Mouse (Mus musculus) neural tube, embryonic 13.5 days (tissue): Measurements from ENCODE around the gene Plaur. TPM values are rescaled to one million over a fixed set of nuclear protein-coding genes. Genes with fewer than 3 reads are reported as not detected.

Experiments used
- ATAC-seq: fragments of 200-750 bp; cut with Nextera tagmentation; 2 replicates; pipeline ENCODE4 v1.8.0; 2017; ENCODE audit warnings: low read depth, mild to moderate bottlenecking, moderate TSS enrichment, moderate library complexity
- H3K27ac ChIP-seq: fragments of 300-500 bp; sonication (generic); replicated peaks from 2 replicates; pipeline ENCODE4 v1.5.1; 2015; ENCODE audit warnings: moderate library complexity, mild to moderate bottlenecking, inconsistent platforms
- H3K27me3 ChIP-seq: fragments of 300-500 bp; sonication (generic); 2 replicates; pipeline ENCODE4 v1.6.1; 2015; ENCODE audit warnings: mild to moderate bottlenecking, inconsistent platforms
- H3K36me3 ChIP-seq: fragments of 300-500 bp; sonication (generic); 2 replicates; pipeline ENCODE4 v1.6.1; 2015; ENCODE audit warnings: mild to moderate bottlenecking, inconsistent platforms
- H3K4me1 ChIP-seq: fragments of 300-500 bp; sonication (generic); replicated peaks from 2 replicates; pipeline ENCODE4 v1.6.1; 2015; ENCODE audit warnings: inconsistent platforms
- H3K4me2 ChIP-seq: fragments of 300-500 bp; sonication (generic); 2 replicates; pipeline ENCODE4 v1.6.1; 2015; ENCODE audit warnings: inconsistent platforms, mild to moderate bottlenecking, moderate library complexity
- H3K4me3 ChIP-seq: fragments of 300-500 bp; sonication (generic); 2 replicates; pipeline ENCODE4 v1.5.1; 2015; ENCODE audit warnings: mild to moderate bottlenecking, inconsistent platforms
- H3K9ac ChIP-seq: fragments of 300-500 bp; sonication (generic); 2 replicates; pipeline ENCODE4 v1.6.1; 2015; ENCODE audit warnings: moderate library complexity, mild to moderate bottlenecking, inconsistent platforms
- H3K9me3 ChIP-seq: fragments of 300-500 bp; sonication (generic); 2 replicates; pipeline ENCODE4 v1.6.1; 2016; ENCODE audit warnings: inconsistent platforms
- WGBS: fragments of 180-500 bp; shearing (Covaris S2); methylation state at CpG from one replicate; pipeline ENCODE4 v1.1.7; 2015; 5-methylcytosine and 5-hydroxymethylcytosine counted together
- polyA plus RNA-seq: library from polyadenylated mRNA; unstranded; fragments of >200 nt; fragmentation: Nextera tagmentation; extraction: Ambion mirVana; gene quantifications from 2 replicates; pipeline ENCODE4 v1.2.1, GENCODE M21; 2015

The Plaur gene
- polyA plus RNA-seq, 1 experiment from 2014 or later = 1.3 TPM

- Histone ChIP-seq H3K9me3 (no peaks in the 10 kb centered on the region), H3K27me3 (no peaks in the 10 kb centered on the region), H3K9ac (no peak overlapping the region), H3K4me2 (no peak overlapping the region), H3K27ac (no peak overlapping the region), H3K4me1 (peaks cover 6% of the 10 kb centered on the region), H3K36me3 (no peaks in the 10 kb centered on the region), H3K4me3 (no peak overlapping the region)
- ATAC-seq = no peak
- WGBS = 95% methylated on average over 7 of the region's 7 CpGs
Measured at GRCm38 (mm10) chr7:24470356-24470755, 8.1 kb downstream of the Plaur start.

GRCm38 (mm10) chr7:24472442-24472841 lies 10.2 kb downstream of the Plaur start:
- H3K27me3 ChIP-seq = no peaks in the 10 kb centered on the region
- no peak overlapping the region for H3K9ac ChIP-seq
- ATAC-seq = no peak
- WGBS = 74% methylated on average over 6 of the region's 6 CpGs
- peaks cover 7% of the 10 kb centered on the region for H3K4me1 ChIP-seq
- no peaks in the 10 kb centered on the region for H3K36me3 ChIP-seq
- H3K9me3 ChIP-seq = no peaks in the 10 kb centered on the region
- H3K4me2 ChIP-seq = no peak overlapping the region
- no peak overlapping the region for H3K4me3 ChIP-seq
- H3K27ac ChIP-seq = no peak overlapping the region

DNA sequence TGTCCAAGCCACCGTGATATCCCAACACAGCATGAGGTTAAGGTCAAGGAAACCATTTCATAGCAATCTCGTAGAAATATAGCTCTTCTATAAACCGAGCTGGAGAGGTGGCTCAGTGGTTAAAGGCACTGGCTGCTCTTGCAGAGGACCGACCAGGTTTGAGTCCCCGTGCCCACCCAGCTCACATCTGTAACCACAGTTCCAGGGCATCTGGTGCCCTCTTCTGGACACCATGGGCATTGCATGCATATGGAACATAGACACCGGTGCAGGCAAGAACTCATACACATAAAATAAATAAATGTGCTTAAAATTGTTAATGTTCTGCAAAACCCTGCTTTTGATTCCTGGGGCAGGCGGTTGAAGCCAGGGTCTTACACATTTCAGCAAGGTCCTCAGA lies 10.7 kb downstream of the Plaur start:
- Histone ChIP-seq H3K36me3 (no peaks in the 10 kb centered on the region), H3K9ac (no peak overlapping the region), H3K27me3 (no peaks in the 10 kb centered on the region), H3K4me3 (no peak overlapping the region), H3K27ac (no peak overlapping the region), H3K4me1 (peaks cover 7% of the 10 kb centered on the region), H3K4me2 (no peak overlapping the region), H3K9me3 (no peaks in the 10 kb centered on the region)
- 71% methylated on average over 7 of the region's 7 CpGs for WGBS
- no peak for ATAC-seq

DNA sequence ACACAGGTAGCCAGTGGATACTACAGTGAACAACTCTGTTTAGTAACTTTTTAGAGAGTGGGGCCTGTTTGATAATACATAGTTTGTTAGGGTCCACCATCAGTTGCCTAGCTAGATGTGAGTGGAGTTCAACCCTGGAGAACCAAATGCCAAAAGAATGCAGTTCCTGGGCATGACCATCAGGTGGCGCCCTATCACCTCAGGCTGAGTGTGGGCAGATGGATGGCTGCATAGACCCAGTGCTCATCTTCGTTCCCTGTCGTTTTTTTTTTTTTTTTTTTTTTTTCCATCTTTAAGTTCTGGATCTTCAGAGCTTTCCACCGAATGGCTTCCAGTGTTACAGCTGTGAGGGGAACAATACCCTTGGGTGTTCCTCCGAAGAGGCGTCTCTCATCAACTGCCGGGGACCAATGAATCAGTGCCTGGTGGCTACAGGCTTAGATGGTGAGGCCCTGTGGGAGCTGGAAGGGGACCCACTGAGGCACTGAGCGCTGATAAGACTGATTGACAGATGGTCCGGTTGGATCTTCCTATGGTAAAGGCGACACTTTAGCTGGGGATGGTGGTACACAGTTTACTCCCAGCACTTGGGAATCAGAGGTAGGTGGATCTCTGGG lies 11.7 kb downstream of the Plaur start:
- WGBS = 40% methylated on average over 10 of the region's 10 CpGs

GRCm38 (mm10) chr7:24474811-24475506 lies 12.7 kb downstream of the Plaur start:
- no peak for ATAC-seq

More for the DNA sequence above, 11.7 kb downstream of the Plaur start:
- Histone ChIP-seq H3K9ac (no peak overlapping the region), H3K27me3 (no peaks in the 10 kb centered on the region), H3K4me2 (no peak overlapping the region), H3K27ac (no peak overlapping the region), H3K9me3 (no peaks in the 10 kb centered on the region), H3K4me3 (no peak overlapping the region), H3K36me3 (no peaks in the 10 kb centered on the region), H3K4me1 (peaks cover 7% of the 10 kb centered on the region)
- ATAC-seq = 0 out of 2 replicates have a peak, but pooled peaks have one; percentile 10

DNA sequence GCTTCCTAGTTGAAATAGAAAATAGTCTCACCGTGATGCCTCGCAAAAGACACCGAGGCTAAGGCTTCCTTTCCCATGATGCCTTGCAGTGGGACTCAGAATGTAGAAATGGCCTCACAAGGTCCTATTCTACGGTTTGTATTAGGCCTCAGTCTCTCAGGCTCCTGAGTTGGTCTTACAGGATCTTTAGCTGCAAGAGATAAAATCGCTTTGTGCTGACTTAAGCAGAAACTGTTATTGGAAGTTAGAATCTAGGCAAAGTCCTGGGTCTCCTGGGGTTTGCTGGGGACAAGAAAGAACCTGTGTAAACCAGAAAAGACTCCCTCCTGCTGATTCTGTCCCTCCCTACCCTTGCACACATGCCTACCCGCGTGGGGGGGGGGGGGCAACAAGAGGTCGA lies 14.1 kb downstream of the Plaur start:
- no peaks in the 10 kb centered on the region for H3K27me3 ChIP-seq
- no peaks in the 10 kb centered on the region for H3K36me3 ChIP-seq
- H3K4me1 ChIP-seq = peaks cover 29% of the 10 kb centered on the region
- no peak overlapping the region for H3K27ac ChIP-seq
- H3K9me3 ChIP-seq = no peaks in the 10 kb centered on the region
- no peak overlapping the region for H3K4me3 ChIP-seq
- WGBS = 78% methylated on average over 8 of the region's 8 CpGs
- no peak for ATAC-seq
- no peak overlapping the region for H3K4me2 ChIP-seq
- no peak overlapping the region for H3K9ac ChIP-seq

More at GRCm38 (mm10) chr7:24474811-24475506, 12.7 kb downstream of the Plaur start:
- H3K27me3 ChIP-seq = no peaks in the 10 kb centered on the region
- H3K36me3 ChIP-seq = no peaks in the 10 kb centered on the region
- peak overlapping the region; percentile 43; the same call in 1 of the 2 replicates for H3K9ac ChIP-seq
- no peak overlapping the region for H3K4me3 ChIP-seq
- no peak overlapping the region for H3K27ac ChIP-seq
- no peaks in the 10 kb centered on the region for H3K9me3 ChIP-seq
- H3K4me2 ChIP-seq = no peak overlapping the region; the same call in 1 of the 2 replicates
- WGBS = 31% methylated on average over 20 of the region's 21 CpGs
- peaks cover 16% of the 10 kb centered on the region for H3K4me1 ChIP-seq

DNA sequence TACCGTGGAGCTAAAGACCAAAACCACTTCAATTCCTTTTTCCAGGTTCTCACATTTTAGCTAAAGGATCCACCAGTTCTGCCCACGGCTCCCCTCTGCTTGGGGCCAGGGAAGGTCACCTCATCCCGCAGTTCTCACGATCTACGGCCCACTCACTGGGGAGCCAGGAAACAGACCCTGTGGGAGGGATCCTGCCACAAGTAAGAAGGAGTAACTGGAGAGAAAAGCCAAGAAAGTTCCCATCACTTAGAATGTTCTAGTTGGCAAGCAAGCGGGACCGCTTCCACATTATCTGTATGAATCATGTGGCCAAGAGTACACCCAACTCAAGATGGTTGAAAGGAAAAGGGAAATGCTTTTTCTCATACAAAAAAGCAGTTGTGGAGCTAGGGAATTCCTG lies 14.6 kb downstream of the Plaur start:
- no peaks in the 10 kb centered on the region for H3K27me3 ChIP-seq
- no peak overlapping the region for H3K4me2 ChIP-seq
- H3K4me1 ChIP-seq = peaks cover 29% of the 10 kb centered on the region
- no peak overlapping the region for H3K9ac ChIP-seq
- H3K27ac ChIP-seq = no peak overlapping the region
- H3K4me3 ChIP-seq = no peak overlapping the region
- H3K36me3 ChIP-seq = no peaks in the 10 kb centered on the region
- whole genome bisulfite sequencing = 82% methylated on average over 7 of the region's 7 CpGs
- H3K9me3 ChIP-seq = no peaks in the 10 kb centered on the region
- no peak for ATAC-seq

DNA sequence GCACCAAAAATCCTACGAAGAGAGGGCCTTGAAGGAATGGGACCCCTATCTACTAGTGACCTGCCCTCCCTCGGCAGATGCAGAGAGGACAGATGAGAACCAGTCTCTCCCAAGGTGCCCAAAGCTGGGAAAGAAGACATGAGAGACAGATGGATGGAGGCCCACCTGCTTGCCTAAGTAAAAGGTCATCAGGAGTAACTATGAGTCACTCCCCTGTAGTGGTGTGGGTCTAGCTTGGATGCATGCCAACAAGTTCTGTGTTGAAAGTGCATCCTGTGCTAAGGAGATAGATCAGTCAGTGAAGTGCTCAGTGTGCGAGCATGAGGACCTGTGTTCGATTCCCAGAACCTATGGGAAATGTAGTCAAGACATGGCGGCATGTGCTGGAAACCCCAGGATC lies 16.6 kb downstream of the Plaur start:
- WGBS = 92% methylated on average over 5 of the region's 5 CpGs
- Histone ChIP-seq H3K27me3 (no peaks in the 10 kb centered on the region), H3K4me2 (no peak overlapping the region), H3K4me1 (peaks cover 42% of the 10 kb centered on the region), H3K27ac (no peak overlapping the region), H3K9me3 (no peaks in the 10 kb centered on the region), H3K36me3 (no peaks in the 10 kb centered on the region), H3K9ac (no peak overlapping the region), H3K4me3 (no peak overlapping the region)
- ATAC-seq = no peak

- H3K9ac ChIP-seq = peak overlapping the region; percentile 96
- 0 out of 2 replicates have a peak overlapping the region, but pooled peaks have one; percentile 13 for H3K27ac ChIP-seq
- H3K4me3 ChIP-seq = peak overlapping the region; percentile 76; the same call in 1 of the 2 replicates
- WGBS = 97% methylated on average over 2 of the region's 2 CpGs
- peaks cover 47% of the 10 kb centered on the region for H3K4me1 ChIP-seq
- H3K36me3 ChIP-seq = no peaks in the 10 kb centered on the region
- H3K9me3 ChIP-seq = no peaks in the 10 kb centered on the region
- ATAC-seq = no peak
- H3K4me2 ChIP-seq = peak overlapping the region; percentile 86
- H3K27me3 ChIP-seq = no peaks in the 10 kb centered on the region
Measured at GRCm38 (mm10) chr7:24479685-24480084, 17.4 kb downstream of the Plaur start.

DNA sequence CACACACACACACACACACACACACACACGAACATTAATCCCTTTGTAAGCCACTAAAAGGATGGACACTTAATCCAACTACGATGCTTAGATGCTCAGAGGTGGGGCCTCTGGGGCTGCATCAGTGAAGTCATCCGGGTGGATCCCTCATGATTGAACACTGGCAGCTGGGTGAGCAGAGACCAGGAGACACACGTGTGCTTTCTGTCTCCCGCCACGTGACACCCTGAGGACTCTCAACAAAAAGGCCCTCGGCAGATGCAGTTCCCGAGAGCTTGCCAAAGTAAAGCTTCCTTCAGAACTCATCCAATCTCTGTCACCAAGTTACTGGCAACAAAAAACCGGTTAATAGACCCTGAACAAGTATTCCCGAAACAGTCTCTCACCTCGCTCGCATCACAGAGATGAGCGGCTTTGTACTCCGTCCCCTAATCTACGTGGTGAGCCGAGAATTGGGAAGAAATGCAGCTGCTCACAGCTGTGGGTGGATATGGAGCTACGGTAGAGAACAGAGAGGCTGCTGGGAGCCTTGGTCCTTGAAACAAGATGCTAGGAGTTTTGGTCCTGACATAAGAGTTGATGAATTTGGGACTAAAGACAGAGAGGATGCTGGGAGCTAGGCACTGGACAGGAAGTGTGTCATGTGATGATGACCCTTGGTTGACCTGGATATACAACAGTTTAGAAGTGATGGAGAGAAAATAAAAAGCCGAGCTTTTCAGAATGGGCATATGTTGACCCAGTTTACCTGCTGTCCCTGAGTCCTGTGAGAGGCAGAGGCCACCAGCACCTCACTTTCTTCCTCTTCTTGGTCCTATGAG lies 18.0 kb downstream of the Plaur start:
- H3K27me3 ChIP-seq = no peaks in the 10 kb centered on the region
- no peak for ATAC-seq
- H3K4me2 ChIP-seq = peak overlapping the region; percentile 86
- peak overlapping the region; percentile 96 for H3K9ac ChIP-seq
- H3K4me1 ChIP-seq = peaks cover 50% of the 10 kb centered on the region
- H3K4me3 ChIP-seq = peak overlapping the region; percentile 76
- H3K36me3 ChIP-seq = no peaks in the 10 kb centered on the region
- 56% methylated on average over 18 of the region's 18 CpGs for WGBS
- H3K9me3 ChIP-seq = no peaks in the 10 kb centered on the region
- peak overlapping the region; percentile 59 for H3K27ac ChIP-seq

GRCm38 (mm10) chr7:24480986-24481473 lies 18.7 kb downstream of the Plaur start:
- peak; percentile 6 for ATAC-seq
- H3K9me3 ChIP-seq = no peaks in the 10 kb centered on the region
- peak overlapping the region; percentile 86 for H3K4me2 ChIP-seq
- peak overlapping the region; percentile 86 for H3K27ac ChIP-seq
- peak overlapping the region; percentile 76 for H3K4me3 ChIP-seq
- peak overlapping the region; percentile 96 for H3K9ac ChIP-seq
- H3K36me3 ChIP-seq = no peaks in the 10 kb centered on the region
- no peaks in the 10 kb centered on the region for H3K27me3 ChIP-seq
- peaks cover 56% of the 10 kb centered on the region for H3K4me1 ChIP-seq
- 13% methylated on average over 14 of the region's 14 CpGs for WGBS
